Mouse (Mus musculus) ES-E14 (cell line): ENCODE results near the gene Olfr770.

Experiments
- CHD2 ChIP-seq: IDR thresholded peaks from 2 replicates; pipeline ENCODE4 v1.6.1; 2014; ENCODE audit warnings: mild to moderate bottlenecking, low read depth, low read length, inconsistent platforms
- MAFK ChIP-seq: IDR thresholded peaks from 2 replicates; pipeline ENCODE4 v1.6.1; 2014; ENCODE audit warnings: mild to moderate bottlenecking, low read depth, low read length, inconsistent platforms; ENCODE audit not compliant: insufficient read depth
- ZC3H11A ChIP-seq: IDR thresholded peaks from 2 replicates; pipeline ENCODE4 v1.6.1; 2012; ENCODE audit warnings: low read depth, mild to moderate bottlenecking, inconsistent platforms, low read length, borderline replicate concordance
- ZNF384 ChIP-seq: IDR thresholded peaks from 2 replicates; pipeline ENCODE4 v1.6.1; 2012; ENCODE audit warnings: low read depth, low read length, inconsistent platforms

DNA sequence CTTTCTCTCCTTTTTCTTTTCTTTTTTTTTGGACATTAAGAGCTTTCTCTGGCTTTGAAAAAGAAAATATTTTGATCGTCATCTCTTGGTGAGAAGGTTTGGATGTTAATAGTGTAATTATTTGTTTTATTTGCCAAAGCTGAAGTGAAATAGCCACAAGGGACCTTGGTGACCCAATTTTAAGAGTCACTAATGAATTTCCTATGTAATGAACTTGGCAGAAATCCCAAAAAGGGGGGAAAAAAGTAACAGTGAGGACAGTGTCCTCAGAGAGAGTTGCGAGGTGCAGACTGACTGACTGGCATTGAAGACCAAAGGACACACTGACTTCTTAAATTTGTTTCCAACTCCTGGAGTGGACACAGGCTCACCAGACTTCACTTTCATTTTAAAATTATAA, at the start of gene Olfr770:
- TF ChIP-seq ZNF384 = no peak
- no peak for TF ChIP-seq ZC3H11A
- TF ChIP-seq MAFK = no peak
- no peak for TF ChIP-seq CHD2
